Mouse (Mus musculus) neural tube, embryonic 15.5 days (tissue): ENCODE data around the gene Snx30. TPM values are rescaled to one million over a fixed set of nuclear protein-coding genes. Genes with fewer than 3 reads are reported as not detected.
A peak's percentile ranks its signal among the peaks of the same experiment; 100 is the strongest.

Experiments
- ATAC-seq: fragments of 200-750 bp; cut with Nextera tagmentation; 2 replicates; pipeline ENCODE4 v1.8.0; 2017; ENCODE audit warnings: mild to moderate bottlenecking, moderate TSS enrichment, moderate library complexity; ENCODE audit not compliant: low FRiP score
- H3K27ac ChIP-seq: fragments of 300-500 bp; sonication (generic); replicated peaks from 2 replicates; pipeline ENCODE4 v1.5.1; 2015; ENCODE audit warnings: mild to moderate bottlenecking, inconsistent platforms
- H3K27me3 ChIP-seq: fragments of 300-500 bp; sonication (generic); replicated peaks from 2 replicates; pipeline ENCODE4 v1.6.1; 2015; ENCODE audit warnings: inconsistent platforms
- H3K36me3 ChIP-seq: fragments of 300-500 bp; sonication (generic); 2 replicates; pipeline ENCODE4 v1.6.1; 2015; ENCODE audit warnings: inconsistent platforms
- H3K4me1 ChIP-seq: fragments of 300-500 bp; sonication (generic); 2 replicates; pipeline ENCODE4 v1.6.1; 2015; ENCODE audit warnings: inconsistent platforms
- H3K4me2 ChIP-seq: fragments of 300-500 bp; sonication (generic); 2 replicates; pipeline ENCODE4 v1.6.1; 2015; ENCODE audit warnings: inconsistent platforms, mild to moderate bottlenecking, moderate library complexity
- H3K4me3 ChIP-seq: fragments of 300-500 bp; sonication (generic); replicated peaks from 2 replicates; pipeline ENCODE4 v1.5.1; 2015; ENCODE audit warnings: mild to moderate bottlenecking, inconsistent platforms
- H3K9ac ChIP-seq: fragments of 300-500 bp; sonication (generic); replicated peaks from 2 replicates; pipeline ENCODE4 v1.6.1; 2015; ENCODE audit warnings: mild to moderate bottlenecking, inconsistent platforms
- H3K9me3 ChIP-seq: fragments of 300-500 bp; sonication (generic); replicated peaks from 2 replicates; pipeline ENCODE4 v1.6.1; 2016; ENCODE audit warnings: inconsistent platforms
- WGBS: fragments of 180-500 bp; shearing (Covaris S2); methylation state at CpG from one replicate; pipeline ENCODE4 v1.1.7; 2015; ENCODE audit warnings: mixed read lengths; 5-methylcytosine and 5-hydroxymethylcytosine counted together
- polyA plus RNA-seq: library from polyadenylated mRNA; unstranded; fragments of >200 nt; fragmentation: Nextera tagmentation; extraction: Ambion mirVana; gene quantifications from 2 replicates; pipeline ENCODE4 v1.2.1, GENCODE M21; 2015

The Snx30 gene
- polyA plus RNA-seq = 17.8 and 22.5 TPM in 2 replicates

GRCm38 (mm10) chr4:59805181-59805967 is at the start of gene Snx30:
Gene Snx30 (plus strand): TSS chr4:59805840.
- H3K4me3 ChIP-seq = peak within 1 kb of the TSS; percentile 65
- peak; percentile 95 for ATAC-seq
- no peaks in the 10 kb centered on the region for H3K36me3 ChIP-seq
- no peaks in the 10 kb centered on the region for H3K9me3 ChIP-seq
- 1% methylated on average over 45 of the region's 45 CpGs for WGBS
- peaks cover 33% of the 10 kb centered on the region for H3K4me1 ChIP-seq
- H3K4me2 ChIP-seq = peak within 1 kb of the TSS; percentile 61
- peak within 1 kb of the TSS; percentile 85 for H3K27ac ChIP-seq
- H3K27me3 ChIP-seq = no peaks in the 10 kb centered on the region
- peak within 1 kb of the TSS; percentile 74 for H3K9ac ChIP-seq

- Histone ChIP-seq H3K27me3 (no peaks in the 10 kb centered on the region), H3K4me3 (no peak overlapping the region), H3K9me3 (no peaks in the 10 kb centered on the region), H3K9ac (no peak overlapping the region), H3K36me3 (peaks cover 10% of the 10 kb centered on the region; the same call in 1 of the 2 replicates), H3K4me2 (no peak overlapping the region), H3K4me1 (peaks cover 17% of the 10 kb centered on the region), H3K27ac (no peak overlapping the region)
- 68% methylated on average over 9 of the region's 9 CpGs for WGBS
- ATAC-seq = no peak
Observed at GRCm38 (mm10) chr4:59756332-59757082, 49.1 kb upstream of the Snx30 start.

DNA sequence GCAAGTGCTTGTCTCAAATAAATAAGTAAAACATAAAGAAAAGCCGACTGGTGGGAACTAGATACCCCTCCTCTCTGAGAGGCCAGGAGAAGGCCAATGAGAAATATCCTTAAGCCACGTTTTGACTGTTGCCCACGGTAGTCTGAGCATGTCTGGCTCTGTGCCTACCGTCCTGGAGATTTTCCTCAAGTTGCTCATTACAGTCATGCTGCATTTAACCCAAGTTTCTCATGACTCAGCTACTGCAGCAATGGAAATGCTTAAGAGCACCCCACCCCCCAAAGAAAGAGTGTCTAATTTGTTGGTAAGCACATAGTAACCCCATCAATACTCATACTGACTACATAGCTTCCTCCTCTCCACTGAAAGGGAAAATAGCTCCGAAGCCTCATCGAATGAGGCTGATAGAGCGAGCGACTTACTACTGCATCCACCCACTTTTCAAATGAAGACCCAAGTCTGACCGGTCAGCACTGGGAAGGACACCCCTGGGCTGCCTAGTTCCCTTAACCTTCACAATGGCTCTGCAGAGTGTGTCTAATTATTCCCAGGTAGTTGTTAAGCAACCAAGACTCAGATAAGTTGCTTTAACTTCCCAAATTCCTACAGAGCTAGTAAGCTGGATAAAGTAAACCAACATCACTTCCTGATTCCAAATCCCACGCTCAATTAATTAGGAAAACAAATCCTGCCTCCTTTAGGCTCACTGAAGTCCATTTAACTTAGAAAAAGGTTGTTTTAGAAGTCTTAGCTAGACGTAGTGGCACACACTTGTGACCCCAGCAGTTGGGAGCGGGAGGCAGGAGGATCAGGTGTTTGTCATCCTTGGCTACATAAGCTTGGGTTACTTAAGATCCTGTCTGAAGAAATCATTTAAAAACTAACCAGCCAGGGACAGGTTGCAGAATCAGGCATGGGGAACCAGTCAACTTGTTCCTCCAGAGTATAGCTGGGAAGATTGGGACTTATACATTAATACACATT is 47.9 kb upstream of the Snx30 start:
- Histone ChIP-seq H3K4me3 (no peak overlapping the region), H3K4me2 (no peak overlapping the region), H3K27ac (no peak overlapping the region), H3K9me3 (no peaks in the 10 kb centered on the region), H3K4me1 (peaks cover 17% of the 10 kb centered on the region), H3K36me3 (peaks cover 2% of the 10 kb centered on the region; the same call in 1 of the 2 replicates), H3K9ac (no peak overlapping the region), H3K27me3 (no peaks in the 10 kb centered on the region)
- no peak for ATAC-seq
- 77% methylated on average over 12 of the region's 12 CpGs for WGBS

DNA sequence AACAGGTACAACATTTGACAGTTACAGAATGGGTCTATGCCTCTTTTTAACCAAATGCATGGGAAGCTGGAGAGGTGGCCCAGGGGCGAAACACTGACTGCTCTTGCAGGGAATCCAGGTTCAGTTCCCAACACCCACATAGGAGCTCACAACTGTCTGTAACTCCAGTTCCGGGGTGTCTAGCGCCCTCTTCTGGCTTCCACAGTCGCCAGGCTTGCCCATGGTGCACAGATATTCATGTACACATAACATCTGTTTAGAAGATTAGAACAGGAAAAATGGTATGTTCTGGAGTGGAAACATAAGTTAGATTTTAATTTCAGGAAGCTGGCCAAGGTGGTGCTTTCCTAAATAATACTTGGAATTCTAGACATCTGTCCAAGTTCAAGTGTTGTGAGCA is 45.6 kb upstream of the Snx30 start:
- Histone ChIP-seq H3K36me3 (no peaks in the 10 kb centered on the region), H3K9me3 (no peaks in the 10 kb centered on the region), H3K27ac (no peak overlapping the region), H3K4me3 (no peak overlapping the region), H3K4me1 (peaks cover 21% of the 10 kb centered on the region), H3K4me2 (no peak overlapping the region), H3K9ac (no peak overlapping the region), H3K27me3 (no peaks in the 10 kb centered on the region)
- ATAC-seq = no peak
- WGBS = 78% methylated on average over 4 of the region's 4 CpGs

GRCm38 (mm10) chr4:59760636-59761364 is 44.8 kb upstream of the Snx30 start:
- Histone ChIP-seq H3K36me3 (no peaks in the 10 kb centered on the region), H3K4me2 (no peak overlapping the region), H3K27me3 (no peaks in the 10 kb centered on the region), H3K4me1 (peaks cover 29% of the 10 kb centered on the region), H3K27ac (no peak overlapping the region), H3K9ac (no peak overlapping the region), H3K4me3 (no peak overlapping the region), H3K9me3 (no peaks in the 10 kb centered on the region)
- ATAC-seq = no peak
- 52% methylated on average over 10 of the region's 10 CpGs for WGBS

DNA sequence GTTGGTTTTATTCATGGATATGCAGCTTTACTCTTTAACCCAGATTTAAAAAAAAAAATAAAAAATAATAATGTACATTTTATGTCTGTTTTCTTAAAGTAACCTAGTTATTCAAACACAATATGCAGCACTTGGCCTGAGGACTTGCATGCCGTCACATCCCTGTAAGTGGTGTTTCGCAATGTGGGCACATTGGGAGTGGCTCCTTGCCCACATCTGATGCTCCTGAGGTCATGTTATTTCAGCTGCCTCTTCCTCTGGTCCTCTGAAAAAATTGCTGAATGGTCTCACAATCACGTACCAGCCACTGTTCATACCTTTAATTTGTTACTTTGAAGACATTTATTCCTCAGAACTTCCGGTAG is 44.3 kb upstream of the Snx30 start:
- no peak overlapping the region for H3K9ac ChIP-seq
- peaks cover 34% of the 10 kb centered on the region for H3K4me1 ChIP-seq
- H3K9me3 ChIP-seq = no peaks in the 10 kb centered on the region
- 82% methylated on average over 4 of the region's 4 CpGs for WGBS
- no peaks in the 10 kb centered on the region for H3K36me3 ChIP-seq
- ATAC-seq = no peak
- H3K27me3 ChIP-seq = no peaks in the 10 kb centered on the region
- no peak overlapping the region for H3K4me2 ChIP-seq
- no peak overlapping the region for H3K27ac ChIP-seq
- no peak overlapping the region for H3K4me3 ChIP-seq

- 73% methylated on average over 7 of the region's 7 CpGs for WGBS
Observed at GRCm38 (mm10) chr4:59764950-59765349, 40.7 kb upstream of the Snx30 start.

DNA sequence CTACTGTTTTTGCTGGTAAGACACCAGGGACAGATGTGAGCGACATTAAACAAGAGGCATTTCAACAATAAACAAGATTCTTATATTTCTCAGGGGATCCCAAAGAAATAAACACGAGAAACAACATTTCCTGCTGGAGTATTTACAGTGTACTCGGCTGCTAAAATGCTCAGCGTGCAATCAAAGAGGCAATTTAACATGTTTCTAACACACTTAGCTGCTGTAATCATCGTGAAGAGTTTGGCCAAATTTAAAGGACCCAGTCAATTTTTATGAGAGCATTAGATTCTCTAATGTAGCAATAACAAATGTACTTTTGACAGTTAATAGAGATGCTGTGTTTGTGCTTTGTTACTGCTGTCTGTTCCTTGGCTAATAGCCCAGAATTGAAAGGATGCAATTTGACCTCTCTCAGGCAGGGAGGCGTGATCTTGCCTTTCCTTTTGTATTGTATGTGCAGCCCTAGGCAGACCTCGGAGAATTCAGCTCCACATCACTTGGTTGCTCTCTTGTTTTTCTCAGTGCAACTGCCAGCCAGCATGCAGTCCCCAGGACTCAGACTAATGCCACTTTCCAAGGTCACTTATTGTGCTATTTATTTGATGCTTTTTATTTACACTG is 40.1 kb upstream of the Snx30 start:
- Histone ChIP-seq H3K4me2 (peak overlapping the region; percentile 32), H3K9me3 (no peaks in the 10 kb centered on the region), H3K27ac (peak overlapping the region; percentile 74), H3K27me3 (no peaks in the 10 kb centered on the region), H3K9ac (no peak overlapping the region), H3K4me3 (no peak overlapping the region), H3K4me1 (peaks cover 25% of the 10 kb centered on the region), H3K36me3 (peaks cover 6% of the 10 kb centered on the region)
- WGBS = 6% methylated on average over 7 of the region's 7 CpGs
- peak; percentile 66 for ATAC-seq

More at GRCm38 (mm10) chr4:59764950-59765349, 40.7 kb upstream of the Snx30 start:
- peak overlapping the region; percentile 74 for H3K27ac ChIP-seq
- peaks cover 28% of the 10 kb centered on the region for H3K4me1 ChIP-seq
- no peak overlapping the region for H3K9ac ChIP-seq
- H3K9me3 ChIP-seq = no peaks in the 10 kb centered on the region
- peak; percentile 22; the same call in 1 of the 2 replicates for ATAC-seq
- peaks cover under 1% of the 10 kb centered on the region for H3K36me3 ChIP-seq
- H3K27me3 ChIP-seq = no peaks in the 10 kb centered on the region
- H3K4me2 ChIP-seq = peak overlapping the region; percentile 32
- no peak overlapping the region for H3K4me3 ChIP-seq

DNA sequence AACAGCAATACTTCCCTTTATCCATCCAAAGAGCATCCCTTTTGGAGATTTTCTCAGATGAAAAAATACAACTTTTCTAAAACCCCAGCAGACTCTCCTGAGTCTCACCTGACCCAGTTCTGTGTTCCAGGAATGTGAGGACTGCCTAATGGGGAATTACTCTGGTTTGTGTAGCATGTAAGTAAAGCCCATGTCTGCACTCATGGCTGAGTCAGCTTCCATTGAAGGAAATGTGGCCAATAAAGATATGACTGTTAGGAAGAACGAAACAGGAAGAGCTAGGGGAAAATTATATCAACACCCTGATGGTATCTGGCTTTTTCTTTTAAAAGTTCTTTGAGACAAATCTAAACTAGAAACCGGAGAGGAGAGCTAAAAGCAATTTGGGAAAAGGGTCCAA is 37.9 kb upstream of the Snx30 start:
- Histone ChIP-seq H3K27me3 (no peaks in the 10 kb centered on the region), H3K27ac (no peak overlapping the region), H3K9me3 (no peaks in the 10 kb centered on the region), H3K4me3 (no peak overlapping the region), H3K36me3 (peaks cover 21% of the 10 kb centered on the region), H3K4me2 (no peak overlapping the region), H3K9ac (no peak overlapping the region), H3K4me1 (peaks cover 18% of the 10 kb centered on the region)
- ATAC-seq = no peak
- WGBS = 95% methylated on average over 2 of the region's 2 CpGs

DNA sequence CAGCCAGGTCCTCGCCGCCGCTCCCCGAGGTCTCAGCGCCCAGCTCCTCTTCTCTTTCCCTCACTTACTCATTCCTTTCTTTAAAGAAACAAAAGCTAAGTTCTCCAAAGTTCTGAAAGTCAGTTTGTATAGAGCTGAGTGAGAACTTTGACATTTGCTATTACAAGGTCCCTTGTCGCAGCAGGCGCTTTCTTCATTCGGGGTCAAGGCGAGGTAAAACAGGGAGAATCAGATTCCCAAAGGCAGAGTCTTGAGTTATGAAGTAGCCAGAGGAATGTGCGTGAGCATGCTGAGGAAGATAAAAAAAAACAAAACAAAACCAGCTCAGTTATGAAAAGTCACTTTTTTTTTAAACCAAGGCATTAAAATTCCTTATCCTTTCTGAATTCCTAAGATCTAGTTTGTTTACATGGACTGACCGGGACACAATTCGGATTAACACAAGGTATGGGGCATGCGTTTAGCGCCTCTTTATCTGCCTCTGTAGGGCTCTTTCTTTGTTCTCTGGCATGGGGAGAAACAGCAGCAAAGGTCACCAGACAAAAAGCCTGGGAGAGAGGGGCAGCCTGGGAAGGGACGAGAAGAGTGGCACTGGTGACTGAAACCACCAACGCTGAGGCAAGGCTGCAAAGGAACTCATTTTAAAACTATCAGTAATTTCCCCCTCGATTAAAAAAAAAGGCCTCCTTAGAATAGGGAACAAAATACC is 33.3 kb upstream of the Snx30 start:
- no peak for ATAC-seq
- no peak overlapping the region for H3K4me2 ChIP-seq
- no peak overlapping the region for H3K27ac ChIP-seq
- peaks cover 29% of the 10 kb centered on the region for H3K36me3 ChIP-seq
- no peaks in the 10 kb centered on the region for H3K9me3 ChIP-seq
- no peak overlapping the region for H3K9ac ChIP-seq
- H3K4me3 ChIP-seq = no peak overlapping the region
- no peaks in the 10 kb centered on the region for H3K4me1 ChIP-seq
- H3K27me3 ChIP-seq = no peaks in the 10 kb centered on the region
- 45% methylated on average over 17 of the region's 17 CpGs for WGBS
